Mouse (Mus musculus): ENCODE measurements around the gene Topaz1.

- no peak for TF ChIP-seq CTCF (IDR thresholded peaks at IDR 0.05; ENCODE audit: low read depth)
- no peak for TF ChIP-seq EP300 (IDR thresholded peaks at IDR 0.05; ENCODE audit: low read depth)
Observed at GRCm38 (mm10) chr9:122736001-122736400, 11.1 kb upstream of the Topaz1 start.

Measured in liver, postnatal 0 days (tissue).